7 mouse cellular contexts compared by ENCODE assay signal in genomic region chr9:108296453-108297355, GRCm38 (mm10). TPM values are rescaled to one million over a fixed set of nuclear protein-coding genes. Genes with fewer than 3 reads are reported as not detected.
DNase-seq lines count a peak whose midpoint lies in the region; ATAC-seq and TF ChIP-seq lines count a peak whose summit lies in the region.

Gene Amt (plus strand): TSS chr9:108296853.

- no peaks in the 10 kb centered on the region for H3K9me3 ChIP-seq in embryonic facial prominence, embryonic 12.5 days
- no peaks in the 10 kb centered on the region for H3K9me3 ChIP-seq in intestine, postnatal 0 days (ENCODE audit: control insufficient read depth)
- H3K9me3 ChIP-seq in limb, embryonic 14.5 days (ENCODE audit: control insufficient read depth, low read length), result no peaks in the 10 kb centered on the region
- no peaks in the 10 kb centered on the region for H3K9me3 ChIP-seq in neural tube, embryonic 11.5 days (ENCODE audit: control insufficient read depth, low read length)

- 18% methylated on average over 18 of the region's 18 CpGs for WGBS in embryonic facial prominence, embryonic 12.5 days
- 23% methylated on average over 18 of the region's 18 CpGs for WGBS in intestine, postnatal 0 days
- 26% methylated on average over 18 of the region's 18 CpGs for WGBS in limb, embryonic 14.5 days
- 22% methylated on average over 18 of the region's 18 CpGs for WGBS in neural tube, embryonic 11.5 days

- no peak for TF ChIP-seq CTCF in intestine, postnatal 0 days (IDR thresholded peaks at IDR 0.05; ENCODE audit: low read depth)

- H3K4me2 ChIP-seq in embryonic facial prominence, embryonic 12.5 days (replicated peaks), result peak within 1 kb of the TSS; percentile 40
- H3K4me2 ChIP-seq in intestine, postnatal 0 days (replicated peaks; ENCODE audit: low read depth), result peak within 1 kb of the TSS; percentile 53
- 0 out of 2 replicates have a peak within 1 kb of the TSS, but pooled peaks have one; percentile 5 for H3K4me2 ChIP-seq in limb, embryonic 14.5 days (replicated peaks; ENCODE audit: low read depth, low read length, severe bottlenecking)
- peak within 1 kb of the TSS; percentile 52 for H3K4me2 ChIP-seq in neural tube, embryonic 11.5 days (ENCODE audit: low read depth)

- H3K36me3 ChIP-seq in embryonic facial prominence, embryonic 12.5 days, result peaks cover 33% of the 10 kb centered on the region
- 0 out of 2 replicates have a peak, but pooled peaks cover 9% of the 10 kb centered on the region for H3K36me3 ChIP-seq in intestine, postnatal 0 days (ENCODE audit: control insufficient read depth, insufficient read depth)
- peaks cover 25% of the 10 kb centered on the region for H3K36me3 ChIP-seq in limb, embryonic 14.5 days (ENCODE audit: control insufficient read depth, insufficient read depth, low read length)
- no peaks in the 10 kb centered on the region for H3K36me3 ChIP-seq in neural tube, embryonic 11.5 days (ENCODE audit: control insufficient read depth, insufficient read depth, low read length)

- H3K4me1 ChIP-seq in embryonic facial prominence, embryonic 12.5 days, result peaks cover 9% of the 10 kb centered on the region; the same call in 1 of the 2 replicates
- H3K4me1 ChIP-seq in intestine, postnatal 0 days (replicated peaks; ENCODE audit: control insufficient read depth, insufficient read depth, low read length), result no peaks in the 10 kb centered on the region
- H3K4me1 ChIP-seq in limb, embryonic 14.5 days (ENCODE audit: control insufficient read depth, insufficient read depth, low read length), result no peaks in the 10 kb centered on the region
- peaks cover 7% of the 10 kb centered on the region for H3K4me1 ChIP-seq in neural tube, embryonic 11.5 days (ENCODE audit: control insufficient read depth, insufficient read depth, low read length)

- ATAC-seq in embryonic facial prominence, embryonic 12.5 days (ENCODE audit: insufficient number of reproducible peaks, insufficient read depth, low FRiP score, low TSS enrichment), result peak; percentile 70; the same call in 1 of the 2 replicates
- ATAC-seq in intestine, postnatal 0 days, result peak; percentile 78
- no peak for ATAC-seq in limb, embryonic 14.5 days (ENCODE audit: low FRiP score, low read depth)
- ATAC-seq in neural tube, embryonic 11.5 days (ENCODE audit: insufficient read depth, low FRiP score, low TSS enrichment), result peak; percentile 83

- peak within 1 kb of the TSS; percentile 31 for H3K9ac ChIP-seq in embryonic facial prominence, embryonic 12.5 days
- H3K9ac ChIP-seq in intestine, postnatal 0 days (ENCODE audit: low read depth, low read length), result no peak within 1 kb of the TSS; the same call in 1 of the 2 replicates
- peak within 1 kb of the TSS; percentile 25; the same call in 1 of the 2 replicates for H3K9ac ChIP-seq in limb, embryonic 14.5 days (ENCODE audit: low read depth, low read length, severe bottlenecking)
- H3K9ac ChIP-seq in neural tube, embryonic 11.5 days (ENCODE audit: low read length), result peak within 1 kb of the TSS; percentile 55

- no peaks in the 10 kb centered on the region for H3K27me3 ChIP-seq in embryonic facial prominence, embryonic 12.5 days
- H3K27me3 ChIP-seq in intestine, postnatal 0 days (replicated peaks; ENCODE audit: control insufficient read depth, insufficient read depth, low read length), result no peaks in the 10 kb centered on the region
- H3K27me3 ChIP-seq in limb, embryonic 14.5 days (ENCODE audit: control insufficient read depth, insufficient read depth, low read length), result no peaks in the 10 kb centered on the region
- H3K27me3 ChIP-seq in neural tube, embryonic 11.5 days (ENCODE audit: control insufficient read depth, insufficient read depth, low read length), result no peaks in the 10 kb centered on the region

- peak; percentile 33 for DNase-seq in urinary bladder, postnatal 25 days (ENCODE audit: low spot score)
- no peak for DNase-seq in urinary bladder, postnatal 4 days (ENCODE audit: low spot score in 2 of 2)
- DNase-seq in limb, embryonic 14.5 days (ENCODE audit: low spot score), result no peak
- peak; percentile 70 for DNase-seq in neural tube, embryonic 11.5 days (ENCODE audit: low spot score)
- DNase-seq in B cell, adult 2 months, result no peak

- H3K27ac ChIP-seq in embryonic facial prominence, embryonic 12.5 days, result peak within 1 kb of the TSS; percentile 24
- H3K27ac ChIP-seq in intestine, postnatal 0 days (ENCODE audit: low read depth, low read length), result peak within 1 kb of the TSS; percentile 66
- H3K27ac ChIP-seq in limb, embryonic 14.5 days (replicated peaks; ENCODE audit: low read depth, low read length), result no peak within 1 kb of the TSS
- H3K27ac ChIP-seq in neural tube, embryonic 11.5 days (ENCODE audit: low read depth, low read length), result peak within 1 kb of the TSS; percentile 34; the same call in 1 of the 2 replicates

- no peak for TF ChIP-seq POLR2A in limb, embryonic 14.5 days (IDR thresholded peaks at IDR 0.05; ENCODE audit: borderline replicate concordance, extremely low read depth, insufficient read depth, insufficient read length)

- peak within 1 kb of the TSS; percentile 16 for H3K4me3 ChIP-seq in embryonic facial prominence, embryonic 12.5 days
- H3K4me3 ChIP-seq in intestine, postnatal 0 days (ENCODE audit: low read depth, low read length), result peak within 1 kb of the TSS; percentile 5; the same call in 1 of the 2 replicates
- H3K4me3 ChIP-seq in limb, embryonic 14.5 days (replicated peaks; ENCODE audit: low read length), result peak within 1 kb of the TSS; percentile 10; the same call in 1 of the 2 replicates
- H3K4me3 ChIP-seq in neural tube, embryonic 11.5 days (ENCODE audit: low read depth, low read length), result peak within 1 kb of the TSS; percentile 34

RNA-seq across cellular contexts. Expression of gene Amt, which starts in this region (rescaled TPM):
- polyA plus RNA-seq in embryonic facial prominence, embryonic 12.5 days (2016; fragmentation: Nextera tagmentation; extraction: Ambion mirVana), result 17.4 and 17.5 TPM in 2 replicates
- polyA plus RNA-seq in intestine, postnatal 0 days (2015; fragmentation: Nextera tagmentation; extraction: Ambion mirVana), result 4.5 and 4.8 TPM in 2 replicates
- polyA plus RNA-seq in limb, embryonic 14.5 days (2012; rRNA removed), result 28.2 and 29.7 TPM in 2 replicates
- polyA plus RNA-seq in limb, embryonic 14.5 days (2014; fragmentation: Nextera tagmentation; extraction: Ambion mirVana), result 6.9 and 7.0 TPM in 2 replicates
- 18.8 and 18.9 TPM in 2 replicates for polyA plus RNA-seq in neural tube, embryonic 11.5 days (2014; fragmentation: Nextera tagmentation; extraction: Ambion mirVana)

Comparison
In these comparisons a context has a peak if more than half of its experiments do, and no peak if none do; other contexts are left out.
1. DNase-seq: peak in urinary bladder, postnatal 25 days (single experiment) and neural tube, embryonic 11.5 days (single experiment); none in urinary bladder, postnatal 4 days (0 of 2), limb, embryonic 14.5 days (single experiment) and B cell, adult 2 months (0 of 2).
2. Peak in every context shown above with its lines, with median percentiles within 50 percentile points of each other: H3K4me2 ChIP-seq and H3K4me3 ChIP-seq.